Mouse (Mus musculus) macrophage (primary cell): Measurements from ENCODE around the gene Bsx. TPM values are rescaled to one million over a fixed set of nuclear protein-coding genes. Genes with fewer than 3 reads are reported as not detected.

Experiments used
- polyA plus RNA-seq: library from polyadenylated mRNA; stranded (reverse); fragments of 250-400 nt; gene quantifications from 3 replicates; pipeline ENCODE4 v1.2.4, GENCODE M21; 2018; ENCODE audit warnings: inconsistent platforms

The Bsx gene
- polyA plus RNA-seq, 1 experiment from 2014 or later: not detected

Other genes with a start within 250 kb of the Bsx start
- not detected in 3 replicates for gene Gm21915, start 203.5 kb upstream of the Bsx start, polyA plus RNA-seq
- 0.20 to 0.57 TPM (median 0.23 TPM) in 3 replicates for gene Clmp, start 188.2 kb upstream of the Bsx start, polyA plus RNA-seq
- 1,550 to 2,580 TPM (median 2,450 TPM) in 3 replicates for gene Hspa8, start 73.1 kb upstream of the Bsx start, polyA plus RNA-seq
- not detected in 3 replicates for gene Jhy, start 90.0 kb downstream of the Bsx start, polyA plus RNA-seq
- gene Crtam, start 130.5 kb downstream of the Bsx start, polyA plus RNA-seq: not detected in 3 replicates